Mouse (Mus musculus): Measurements from ENCODE around the gene Heatr9. TPM values are rescaled to one million over a fixed set of nuclear protein-coding genes. Genes with fewer than 3 reads are reported as not detected.

Gene Heatr9
- polyA plus RNA-seq, 1 experiment = not detected

DNA sequence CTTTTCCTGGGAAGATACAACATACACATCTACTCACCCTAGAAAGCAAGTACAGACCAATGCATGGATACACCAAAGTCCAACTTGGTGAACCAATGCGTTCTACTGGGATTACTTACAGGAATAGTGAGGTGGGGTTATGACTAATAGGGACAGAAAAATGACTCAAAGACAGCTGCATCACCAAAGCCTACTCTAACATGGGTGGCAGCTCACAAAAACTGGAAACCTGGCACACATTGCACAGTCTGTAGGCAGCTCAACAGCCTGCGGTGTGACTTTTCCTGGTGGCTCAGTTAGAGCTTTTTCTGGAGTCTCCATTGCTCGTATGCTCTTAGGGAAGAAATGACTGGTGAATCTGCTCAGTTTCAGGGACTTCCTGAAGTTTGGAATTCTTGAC, 53.2 kb downstream of the Heatr9 start:
- WGBS = 90% methylated on average over 3 of the region's 3 CpGs
- TF ChIP-seq CTCF (IDR thresholded peaks at IDR 0.05; ENCODE audit: extremely low read depth, insufficient read length, insufficient replicate concordance, low read depth, low read length) (no peak), POLR2A (IDR thresholded peaks at IDR 0.05; ENCODE audit: low read depth, low read length) (no peak)
- Histone ChIP-seq H3K36me3 (ENCODE audit: control insufficient read depth, insufficient read depth, low read length) (no peaks in the 10 kb centered on the region), H3K4me3 (ENCODE audit: low read depth, low read length) (no peak overlapping the region), H3K27ac (ENCODE audit: insufficient read depth, low read depth, low read length) (no peak overlapping the region), H3K4me1 (ENCODE audit: control insufficient read depth, insufficient read depth, insufficient read length, low read length) (peaks cover 15% of the 10 kb centered on the region; the same call in 1 of the 2 replicates), H3K27me3 (ENCODE audit: control insufficient read depth, insufficient read depth, low read length) (no peaks in the 10 kb centered on the region)

DNA sequence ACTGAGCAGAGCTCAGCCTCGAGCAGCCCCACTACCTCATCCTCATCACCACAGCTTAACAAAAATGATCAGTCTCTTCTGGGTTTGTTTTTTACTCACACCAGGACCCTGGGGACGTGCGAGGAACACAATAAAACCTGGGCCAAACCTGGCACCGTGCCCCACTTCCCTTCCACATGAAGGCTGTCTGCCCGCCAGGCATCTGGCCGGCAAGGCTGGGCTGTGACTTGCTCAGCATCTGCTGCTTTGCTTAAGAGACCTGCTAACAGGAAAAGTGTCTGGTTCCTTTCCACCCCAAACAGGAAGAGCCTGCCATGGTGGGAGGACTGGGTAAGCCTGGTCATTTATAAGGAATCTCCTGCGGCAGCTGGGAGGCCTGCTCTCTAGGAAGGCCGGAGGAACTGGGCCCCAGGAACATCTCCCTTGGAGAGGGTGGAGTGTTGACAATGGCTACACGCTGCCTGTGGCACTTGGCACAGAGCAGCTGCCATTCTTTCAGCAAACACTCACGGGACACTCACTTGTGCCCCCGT, 54.8 kb downstream of the Heatr9 start:
- WGBS = 18% methylated on average over 11 of the region's 11 CpGs
- Histone ChIP-seq H3K27ac (ENCODE audit: insufficient read depth, low read depth, low read length) (0 out of 2 replicates have a peak overlapping the region, but pooled peaks have one; percentile 46), H3K36me3 (ENCODE audit: control insufficient read depth, insufficient read depth, low read length) (no peaks in the 10 kb centered on the region), H3K4me3 (ENCODE audit: low read depth, low read length) (no peak overlapping the region), H3K27me3 (ENCODE audit: control insufficient read depth, insufficient read depth, low read length) (no peaks in the 10 kb centered on the region), H3K4me1 (ENCODE audit: control insufficient read depth, insufficient read depth, insufficient read length, low read length) (peaks cover 21% of the 10 kb centered on the region; the same call in 1 of the 2 replicates)
- TF ChIP-seq POLR2A (IDR thresholded peaks at IDR 0.05; ENCODE audit: low read depth, low read length) (no peak), CTCF (IDR thresholded peaks at IDR 0.05; ENCODE audit: extremely low read depth, insufficient read length, insufficient replicate concordance, low read depth, low read length) (no peak)

DNA sequence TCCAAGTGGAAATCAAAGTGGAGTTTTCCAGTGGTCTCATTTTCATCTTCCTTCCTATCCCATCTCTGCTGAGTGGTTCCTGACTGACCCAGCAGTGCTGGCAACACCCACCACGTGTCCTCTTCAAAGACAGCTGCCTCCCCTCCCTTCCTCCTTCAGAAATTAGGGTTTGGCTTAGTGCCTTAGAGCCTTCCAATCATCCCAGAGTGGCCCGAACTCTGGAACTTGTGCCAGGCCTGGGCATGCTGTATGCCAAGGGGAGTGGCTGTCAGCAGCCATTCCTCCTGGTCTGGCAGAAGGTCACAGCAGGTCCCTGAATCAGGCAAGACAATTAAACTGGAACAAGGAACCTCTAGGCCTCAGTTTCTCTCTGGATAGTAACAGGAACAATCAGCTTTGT, 56.0 kb downstream of the Heatr9 start:
- Histone ChIP-seq H3K36me3 (ENCODE audit: control insufficient read depth, insufficient read depth, low read length) (no peaks in the 10 kb centered on the region), H3K4me1 (ENCODE audit: control insufficient read depth, insufficient read depth, insufficient read length, low read length) (peaks cover 21% of the 10 kb centered on the region; the same call in 1 of the 2 replicates), H3K4me3 (ENCODE audit: low read depth, low read length) (no peak overlapping the region), H3K27ac (ENCODE audit: insufficient read depth, low read depth, low read length) (peak overlapping the region; percentile 46), H3K27me3 (ENCODE audit: control insufficient read depth, insufficient read depth, low read length) (no peaks in the 10 kb centered on the region)
- 11% methylated on average over 2 of the region's 2 CpGs for WGBS
- TF ChIP-seq CTCF (IDR thresholded peaks at IDR 0.05; ENCODE audit: extremely low read depth, insufficient read length, insufficient replicate concordance, low read depth, low read length) = no peak
- no peak for TF ChIP-seq POLR2A (IDR thresholded peaks at IDR 0.05; ENCODE audit: low read depth, low read length)

DNA sequence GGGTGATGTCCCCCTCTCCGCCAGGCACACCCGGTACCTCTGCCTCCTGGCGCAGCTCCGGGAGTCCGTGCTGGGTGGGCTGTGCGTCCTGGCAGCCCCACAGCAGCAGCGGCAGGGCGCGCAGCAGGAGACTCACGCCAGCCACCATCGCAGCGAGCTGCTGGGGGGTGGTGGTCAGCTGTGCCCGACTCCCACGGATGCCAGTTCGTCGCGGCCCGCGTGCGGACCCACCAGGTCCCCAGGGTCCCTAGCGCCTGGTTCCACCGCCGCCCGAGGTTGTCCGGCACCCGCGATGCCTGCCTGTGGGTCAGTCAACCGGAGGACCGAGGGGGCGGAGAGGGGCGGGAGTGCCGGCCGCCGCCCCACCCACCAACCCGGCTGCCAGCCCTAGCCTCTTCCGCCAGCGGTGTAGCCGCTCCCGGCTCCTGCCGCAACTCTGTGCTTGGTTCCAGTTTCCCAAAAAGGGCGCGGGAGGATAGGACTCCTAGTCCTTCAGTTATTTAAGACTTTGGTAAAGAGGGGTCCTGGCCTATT, 59.2 kb downstream of the Heatr9 start, which contains the start of gene Mmp28:
TSS of gene Mmp28 (minus strand) at position 361 of the 534 bp plus-strand sequence.
- TF ChIP-seq POLR2A (IDR thresholded peaks at IDR 0.05; ENCODE audit: low read depth, low read length) (no peak), CTCF (IDR thresholded peaks at IDR 0.05; ENCODE audit: extremely low read depth, insufficient read length, insufficient replicate concordance, low read depth, low read length) (0 out of 2 replicates have a peak, but pooled peaks have one; percentile 8)
- Histone ChIP-seq H3K27me3 (ENCODE audit: control insufficient read depth, insufficient read depth, low read length) (no peaks in the 10 kb centered on the region), H3K36me3 (ENCODE audit: control insufficient read depth, insufficient read depth, low read length) (no peaks in the 10 kb centered on the region), H3K4me1 (ENCODE audit: control insufficient read depth, insufficient read depth, insufficient read length, low read length) (peaks cover 24% of the 10 kb centered on the region; the same call in 1 of the 2 replicates), H3K27ac (ENCODE audit: insufficient read depth, low read depth, low read length) (peak within 1 kb of the TSS; percentile 18; the same call in 1 of the 2 replicates), H3K4me3 (ENCODE audit: low read depth, low read length) (peak within 1 kb of the TSS; percentile 87)
- 1% methylated on average over 42 of the region's 42 CpGs for WGBS

Other genes starting within 250 kb of the Heatr9 start
- not detected in 2 replicates for gene Slfn14, start 235.4 kb downstream of the Heatr9 start, polyA plus RNA-seq (2012; rRNA removed)
- 11.3 and 27.1 TPM in 2 replicates for gene Ap2b1, start 223.2 kb downstream of the Heatr9 start, polyA plus RNA-seq (2012; rRNA removed)
- gene Pex12, start 219.6 kb downstream of the Heatr9 start, polyA plus RNA-seq (2012; rRNA removed) = 2.0 and 3.8 TPM in 2 replicates
- 0.80 and 0.93 TPM in 2 replicates for gene Rasl10b, start 113.0 kb downstream of the Heatr9 start, polyA plus RNA-seq (2012; rRNA removed)
- 0.06 and 0.18 TPM in 2 replicates for gene Gas2l2, start 92.7 kb downstream of the Heatr9 start, polyA plus RNA-seq (2012; rRNA removed)
- 0.94 and 1.4 TPM in 2 replicates for gene 1700020L24Rik, start 84.5 kb downstream of the Heatr9 start, polyA plus RNA-seq (2012; rRNA removed)
- 10.5 and 12.0 TPM in 2 replicates for gene Mmp28, start 59.1 kb downstream of the Heatr9 start, polyA plus RNA-seq (2012; rRNA removed)
- 2.6 and 6.1 TPM in 2 replicates for gene Taf15, start 49.1 kb downstream of the Heatr9 start, polyA plus RNA-seq (2012; rRNA removed)
- 828 and 1,080 TPM in 2 replicates for gene Ccl5, start 8.3 kb upstream of the Heatr9 start, polyA plus RNA-seq (2012; rRNA removed)
- gene Ccl9, start 56.5 kb upstream of the Heatr9 start, polyA plus RNA-seq (2012; rRNA removed) = 1.2 and 3.7 TPM in 2 replicates
- gene Ccl6, start 70.9 kb upstream of the Heatr9 start, polyA plus RNA-seq (2012; rRNA removed) = 11.0 and 32.1 TPM in 2 replicates
- gene Rpl9-ps1, start 123.4 kb upstream of the Heatr9 start, polyA plus RNA-seq (2012; rRNA removed) = not detected in 2 replicates
- gene Ccl3, start 127.2 kb upstream of the Heatr9 start, polyA plus RNA-seq (2012; rRNA removed) = 3.6 and 5.0 TPM in 2 replicates
- gene Ccl4, start 140.4 kb upstream of the Heatr9 start, polyA plus RNA-seq (2012; rRNA removed) = 2.6 and 10.0 TPM in 2 replicates
- gene Wfdc17, start 181.8 kb upstream of the Heatr9 start, polyA plus RNA-seq (2012; rRNA removed) = 0.99 and 1.2 TPM in 2 replicates
- 10.4 TPM in 1 of 2 replicates, not detected in the other for gene Wfdc18, start 186.8 kb upstream of the Heatr9 start, polyA plus RNA-seq (2012; rRNA removed)
- 0.86 TPM in 1 of 2 replicates, not detected in the other for gene Wfdc21, start 224.8 kb upstream of the Heatr9 start, polyA plus RNA-seq (2012; rRNA removed)
- 10.3 and 27.4 TPM in 2 replicates for gene Heatr6, start 231.5 kb upstream of the Heatr9 start, polyA plus RNA-seq (2012; rRNA removed)

Measured in small intestine, adult 2 months (tissue).